Mouse (Mus musculus): ENCODE results near the gene Nova2. TPM values are rescaled to one million over a fixed set of nuclear protein-coding genes. Genes with fewer than 3 reads are reported as not detected.

The Nova2 gene
- polyA plus RNA-seq, 1 experiment, result 0.39 TPM

DNA sequence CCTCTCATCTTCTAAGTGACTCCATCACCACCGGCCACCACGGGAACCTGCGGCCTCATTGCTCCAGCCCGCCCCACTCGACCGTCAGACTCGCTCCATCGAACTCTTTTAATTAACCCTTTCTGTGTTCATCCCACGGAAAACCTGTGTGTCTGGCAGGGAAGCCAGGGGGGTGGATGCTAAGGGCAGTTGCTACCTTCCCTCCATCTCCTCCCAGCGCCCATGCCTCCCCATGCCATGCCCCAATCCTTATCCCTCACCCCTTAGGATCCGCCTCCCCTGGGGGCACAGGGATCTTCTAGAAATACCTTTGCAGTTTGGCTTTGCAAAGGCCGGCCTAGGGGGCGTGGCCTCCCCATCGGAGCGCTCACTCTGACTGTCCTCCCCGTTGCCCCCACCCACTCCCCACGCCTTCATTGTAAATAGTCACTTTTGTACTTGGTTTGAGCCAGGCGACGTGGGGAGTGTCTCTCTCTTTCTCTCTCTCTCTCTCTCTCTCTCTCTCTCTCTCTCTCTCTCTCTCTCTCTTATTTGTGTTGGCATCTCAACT is 37.7 kb downstream of the Nova2 start:
- H3K4me3 ChIP-seq (ENCODE audit: control insufficient read depth, insufficient read depth, low read length), result no peak overlapping the region
- H3K4me1 ChIP-seq (replicated peaks; ENCODE audit: control insufficient read depth, insufficient read depth, low read length), result no peaks in the 10 kb centered on the region
- H3K27me3 ChIP-seq (ENCODE audit: control insufficient read depth, insufficient read depth, low read length), result peaks cover 20% of the 10 kb centered on the region; the same call in 1 of the 2 replicates
- no peak for TF ChIP-seq CTCF (IDR thresholded peaks at IDR 0.05; ENCODE audit: borderline replicate concordance, control insufficient read depth, extremely low read depth, insufficient read depth, low read length, poor library complexity)
- TF ChIP-seq POLR2A (IDR thresholded peaks at IDR 0.05; ENCODE audit: control insufficient read depth, extremely low read depth, insufficient read depth, low read length, poor library complexity), result no peak
- DNase-seq, result no peak
- no peaks in the 10 kb centered on the region for H3K36me3 ChIP-seq (ENCODE audit: control insufficient read depth, insufficient read depth, low read length)
- 7% methylated on average over 19 of the region's 19 CpGs for WGBS
- H3K27ac ChIP-seq (ENCODE audit: control insufficient read depth, insufficient read depth, low read length), result no peak overlapping the region

DNA sequence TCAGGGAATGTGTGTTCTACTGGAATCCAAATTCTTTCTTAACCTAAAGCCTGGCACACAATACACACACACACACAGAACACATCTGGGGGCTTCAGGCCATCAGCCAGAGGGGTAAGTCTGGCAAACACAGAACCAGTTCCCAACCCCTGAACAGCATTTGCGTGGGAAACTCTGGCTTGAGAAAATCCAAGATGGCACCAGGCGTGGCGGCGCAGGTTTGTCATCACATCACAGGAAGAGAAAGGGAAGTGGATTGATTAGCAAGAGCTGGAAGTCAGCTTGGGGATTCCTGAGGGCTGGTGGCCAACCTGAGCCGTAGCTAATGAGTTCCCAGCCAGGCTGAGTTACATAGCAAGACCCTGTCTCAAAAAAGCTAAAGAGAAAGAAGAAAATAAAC is 39.6 kb downstream of the Nova2 start:
- H3K4me1 ChIP-seq (replicated peaks; ENCODE audit: control insufficient read depth, insufficient read depth, low read length), result no peaks in the 10 kb centered on the region
- no peak overlapping the region for H3K27ac ChIP-seq (ENCODE audit: control insufficient read depth, insufficient read depth, low read length)
- DNase-seq, result no peak
- peaks cover 13% of the 10 kb centered on the region; the same call in 1 of the 2 replicates for H3K27me3 ChIP-seq (ENCODE audit: control insufficient read depth, insufficient read depth, low read length)
- no peaks in the 10 kb centered on the region for H3K36me3 ChIP-seq (ENCODE audit: control insufficient read depth, insufficient read depth, low read length)
- H3K4me3 ChIP-seq (ENCODE audit: control insufficient read depth, insufficient read depth, low read length), result no peak overlapping the region
- WGBS, result 86% methylated on average over 5 of the region's 5 CpGs
- no peak for TF ChIP-seq POLR2A (IDR thresholded peaks at IDR 0.05; ENCODE audit: control insufficient read depth, extremely low read depth, insufficient read depth, low read length, poor library complexity)
- TF ChIP-seq CTCF (IDR thresholded peaks at IDR 0.05; ENCODE audit: borderline replicate concordance, control insufficient read depth, extremely low read depth, insufficient read depth, low read length, poor library complexity), result no peak

DNA sequence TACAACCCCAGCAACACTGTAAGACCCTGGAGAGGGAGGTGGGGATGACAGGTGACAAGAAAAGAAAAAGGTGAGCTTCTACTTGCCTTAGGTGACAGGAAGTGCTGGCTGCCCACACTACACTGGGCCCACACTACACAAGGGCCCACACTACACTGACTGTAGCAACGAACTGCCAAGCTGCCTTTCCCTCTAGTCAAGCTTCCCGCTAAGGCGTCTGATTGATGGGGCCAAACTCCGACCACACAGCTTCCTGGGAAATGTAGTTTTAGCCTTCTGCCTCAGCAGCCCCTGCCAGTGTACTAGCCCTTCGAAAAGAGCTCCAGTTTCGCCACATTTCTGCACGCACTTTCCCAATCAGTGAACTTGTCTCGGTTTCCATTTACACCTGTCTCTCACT is 41.9 kb downstream of the Nova2 start:
- peaks cover 9% of the 10 kb centered on the region; the same call in 1 of the 2 replicates for H3K27me3 ChIP-seq (ENCODE audit: control insufficient read depth, insufficient read depth, low read length)
- H3K4me3 ChIP-seq (ENCODE audit: control insufficient read depth, insufficient read depth, low read length), result no peak overlapping the region
- no peak for DNase-seq
- no peaks in the 10 kb centered on the region for H3K4me1 ChIP-seq (replicated peaks; ENCODE audit: control insufficient read depth, insufficient read depth, low read length)
- H3K27ac ChIP-seq (ENCODE audit: control insufficient read depth, insufficient read depth, low read length), result no peak overlapping the region
- no peaks in the 10 kb centered on the region for H3K36me3 ChIP-seq (ENCODE audit: control insufficient read depth, insufficient read depth, low read length)
- WGBS, result 24% methylated on average over 8 of the region's 8 CpGs
- TF ChIP-seq POLR2A (IDR thresholded peaks at IDR 0.05; ENCODE audit: control insufficient read depth, extremely low read depth, insufficient read depth, low read length, poor library complexity), result no peak
- no peak for TF ChIP-seq CTCF (IDR thresholded peaks at IDR 0.05; ENCODE audit: borderline replicate concordance, control insufficient read depth, extremely low read depth, insufficient read depth, low read length, poor library complexity)

DNA sequence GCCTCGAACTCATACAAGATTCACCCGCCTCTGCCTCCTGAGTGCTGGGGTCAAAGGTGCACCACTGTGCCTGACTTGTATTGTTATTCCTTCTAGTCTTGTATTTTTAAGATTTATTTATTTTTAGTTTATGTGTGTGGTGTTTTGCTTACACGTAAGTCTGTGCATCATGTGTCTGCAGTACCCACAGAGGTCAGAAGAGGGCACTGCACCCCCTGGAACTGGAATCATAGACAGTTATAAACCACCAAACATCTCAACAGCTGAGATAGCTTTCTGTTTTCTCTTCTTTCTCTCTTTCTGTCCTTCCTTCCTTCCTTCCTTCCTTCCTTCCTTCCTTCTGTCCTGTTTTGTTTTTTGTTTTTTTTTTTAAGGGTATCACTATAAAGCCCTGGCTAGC is 45.3 kb downstream of the Nova2 start:
- H3K27me3 ChIP-seq (ENCODE audit: control insufficient read depth, insufficient read depth, low read length), result no peaks in the 10 kb centered on the region
- DNase-seq, result no peak

DNA sequence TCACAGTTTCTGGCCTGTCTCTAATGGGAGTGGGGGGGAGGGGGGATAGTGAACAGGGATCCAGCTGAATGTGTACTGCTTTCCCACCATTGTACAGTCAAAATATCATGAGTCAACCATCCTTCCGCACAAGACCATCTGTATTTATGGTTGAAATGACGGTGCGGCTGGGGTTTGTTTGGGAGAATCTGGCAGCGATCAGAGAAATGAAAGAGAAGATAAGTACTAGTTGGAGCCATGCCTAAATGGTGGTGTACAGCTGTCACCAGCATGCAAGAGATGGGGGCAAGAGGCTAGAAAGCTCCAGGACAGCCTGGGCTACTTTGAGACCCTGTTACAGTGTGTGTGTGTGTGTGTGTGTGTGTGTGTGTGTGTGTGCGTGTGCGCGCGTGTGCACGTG is 52.7 kb downstream of the Nova2 start:
- WGBS, result 95% methylated on average over 9 of the region's 9 CpGs
- H3K27me3 ChIP-seq (ENCODE audit: control insufficient read depth, insufficient read depth, low read length), result no peaks in the 10 kb centered on the region
- TF ChIP-seq POLR2A (IDR thresholded peaks at IDR 0.05; ENCODE audit: control insufficient read depth, extremely low read depth, insufficient read depth, low read length, poor library complexity) (no peak), CTCF (IDR thresholded peaks at IDR 0.05; ENCODE audit: borderline replicate concordance, control insufficient read depth, extremely low read depth, insufficient read depth, low read length, poor library complexity) (no peak)
- no peak overlapping the region for H3K4me3 ChIP-seq (ENCODE audit: control insufficient read depth, insufficient read depth, low read length)
- no peak for DNase-seq
- H3K4me1 ChIP-seq (replicated peaks; ENCODE audit: control insufficient read depth, insufficient read depth, low read length), result no peaks in the 10 kb centered on the region
- H3K27ac ChIP-seq (ENCODE audit: control insufficient read depth, insufficient read depth, low read length), result no peak overlapping the region
- no peaks in the 10 kb centered on the region for H3K36me3 ChIP-seq (ENCODE audit: control insufficient read depth, insufficient read depth, low read length)

More for the DNA sequence above, 45.3 kb downstream of the Nova2 start:
- H3K4me1 ChIP-seq (replicated peaks; ENCODE audit: control insufficient read depth, insufficient read depth, low read length), result no peaks in the 10 kb centered on the region
- TF ChIP-seq POLR2A (IDR thresholded peaks at IDR 0.05; ENCODE audit: control insufficient read depth, extremely low read depth, insufficient read depth, low read length, poor library complexity) (no peak), CTCF (IDR thresholded peaks at IDR 0.05; ENCODE audit: borderline replicate concordance, control insufficient read depth, extremely low read depth, insufficient read depth, low read length, poor library complexity) (no peak)
- H3K27ac ChIP-seq (ENCODE audit: control insufficient read depth, insufficient read depth, low read length), result no peak overlapping the region
- 96% methylated on average over 3 of the region's 3 CpGs for WGBS
- no peak overlapping the region for H3K4me3 ChIP-seq (ENCODE audit: control insufficient read depth, insufficient read depth, low read length)
- no peaks in the 10 kb centered on the region for H3K36me3 ChIP-seq (ENCODE audit: control insufficient read depth, insufficient read depth, low read length)

DNA sequence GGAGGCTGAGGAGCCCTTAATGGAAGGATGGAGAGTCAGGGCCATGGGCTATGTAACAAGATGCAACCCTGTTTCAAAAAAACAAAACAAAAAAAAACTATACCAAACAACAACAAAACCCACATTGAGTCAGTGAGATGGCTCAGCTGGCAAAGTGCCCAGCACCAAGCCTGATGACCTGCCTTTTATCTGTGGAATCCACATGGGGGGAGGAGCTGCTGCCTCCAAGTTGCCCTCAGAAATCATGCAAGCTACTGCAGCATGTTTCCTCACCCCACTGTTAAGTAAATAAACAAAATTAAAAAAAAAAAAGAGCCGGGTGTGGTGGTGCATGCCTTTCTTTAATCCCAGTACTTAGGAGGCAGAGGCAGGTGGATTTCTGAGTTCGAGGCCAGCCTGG is 60.8 kb downstream of the Nova2 start:
- no peak overlapping the region for H3K4me3 ChIP-seq (ENCODE audit: control insufficient read depth, insufficient read depth, low read length)
- no peaks in the 10 kb centered on the region for H3K36me3 ChIP-seq (ENCODE audit: control insufficient read depth, insufficient read depth, low read length)
- no peak for DNase-seq
- H3K27ac ChIP-seq (ENCODE audit: control insufficient read depth, insufficient read depth, low read length), result no peak overlapping the region
- WGBS, result 83% methylated on average over 2 of the region's 2 CpGs
- peaks cover 8% of the 10 kb centered on the region for H3K4me1 ChIP-seq (replicated peaks; ENCODE audit: control insufficient read depth, insufficient read depth, low read length)
- H3K27me3 ChIP-seq (ENCODE audit: control insufficient read depth, insufficient read depth, low read length), result no peaks in the 10 kb centered on the region; the same call in 1 of the 2 replicates
- TF ChIP-seq POLR2A (IDR thresholded peaks at IDR 0.05; ENCODE audit: control insufficient read depth, extremely low read depth, insufficient read depth, low read length, poor library complexity) (no peak), CTCF (IDR thresholded peaks at IDR 0.05; ENCODE audit: borderline replicate concordance, control insufficient read depth, extremely low read depth, insufficient read depth, low read length, poor library complexity) (no peak)

DNA sequence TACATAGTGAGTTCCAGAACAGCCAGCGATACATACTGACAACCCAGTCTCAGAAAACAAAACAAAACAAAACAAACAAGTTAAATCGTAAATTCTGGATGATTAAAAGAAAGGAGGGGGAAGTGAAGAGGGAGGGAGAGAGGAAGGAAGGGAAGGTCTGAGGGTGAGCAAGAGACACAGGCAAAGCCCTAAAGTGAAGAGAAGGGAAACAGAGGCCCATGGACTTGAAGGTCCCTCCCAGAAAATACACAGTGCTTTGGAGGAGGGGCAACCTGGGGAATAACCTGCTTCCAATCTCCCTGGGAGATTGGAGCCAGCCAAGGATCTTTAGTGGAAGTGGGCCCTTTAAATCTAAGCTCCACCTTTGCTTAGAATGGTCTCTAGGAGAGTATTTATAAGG is 61.4 kb downstream of the Nova2 start, which contains the start of gene Nanos2:
TSS of gene Nanos2 (plus strand) at position 301 of the 400 bp plus-strand sequence.
- WGBS, result 50% methylated on average over 2 of the region's 2 CpGs
- peaks cover 14% of the 10 kb centered on the region for H3K4me1 ChIP-seq (replicated peaks; ENCODE audit: control insufficient read depth, insufficient read depth, low read length)
- TF ChIP-seq CTCF (IDR thresholded peaks at IDR 0.05; ENCODE audit: borderline replicate concordance, control insufficient read depth, extremely low read depth, insufficient read depth, low read length, poor library complexity) (no peak), POLR2A (IDR thresholded peaks at IDR 0.05; ENCODE audit: control insufficient read depth, extremely low read depth, insufficient read depth, low read length, poor library complexity) (no peak)
- H3K36me3 ChIP-seq (ENCODE audit: control insufficient read depth, insufficient read depth, low read length), result no peaks in the 10 kb centered on the region
- no peak for DNase-seq
- no peak within 1 kb of the TSS for H3K4me3 ChIP-seq (ENCODE audit: control insufficient read depth, insufficient read depth, low read length)
- H3K27me3 ChIP-seq (ENCODE audit: control insufficient read depth, insufficient read depth, low read length), result peaks cover 3% of the 10 kb centered on the region; the same call in 1 of the 2 replicates
- no peak within 1 kb of the TSS for H3K27ac ChIP-seq (ENCODE audit: control insufficient read depth, insufficient read depth, low read length)
